Mouse (Mus musculus): ENCODE measurements around the gene Psmb7. TPM values are rescaled to one million over a fixed set of nuclear protein-coding genes. Genes with fewer than 3 reads are reported as not detected.

Gene Psmb7
- 93.6 TPM for polyA plus RNA-seq (2014; fragmentation: Illumina TruSeq; extraction: RNeasy Lipid Tissue Mini Kit (QIAGEN cat#74804); ENCODE audit: low read depth, low replicate concordance)

DNA sequence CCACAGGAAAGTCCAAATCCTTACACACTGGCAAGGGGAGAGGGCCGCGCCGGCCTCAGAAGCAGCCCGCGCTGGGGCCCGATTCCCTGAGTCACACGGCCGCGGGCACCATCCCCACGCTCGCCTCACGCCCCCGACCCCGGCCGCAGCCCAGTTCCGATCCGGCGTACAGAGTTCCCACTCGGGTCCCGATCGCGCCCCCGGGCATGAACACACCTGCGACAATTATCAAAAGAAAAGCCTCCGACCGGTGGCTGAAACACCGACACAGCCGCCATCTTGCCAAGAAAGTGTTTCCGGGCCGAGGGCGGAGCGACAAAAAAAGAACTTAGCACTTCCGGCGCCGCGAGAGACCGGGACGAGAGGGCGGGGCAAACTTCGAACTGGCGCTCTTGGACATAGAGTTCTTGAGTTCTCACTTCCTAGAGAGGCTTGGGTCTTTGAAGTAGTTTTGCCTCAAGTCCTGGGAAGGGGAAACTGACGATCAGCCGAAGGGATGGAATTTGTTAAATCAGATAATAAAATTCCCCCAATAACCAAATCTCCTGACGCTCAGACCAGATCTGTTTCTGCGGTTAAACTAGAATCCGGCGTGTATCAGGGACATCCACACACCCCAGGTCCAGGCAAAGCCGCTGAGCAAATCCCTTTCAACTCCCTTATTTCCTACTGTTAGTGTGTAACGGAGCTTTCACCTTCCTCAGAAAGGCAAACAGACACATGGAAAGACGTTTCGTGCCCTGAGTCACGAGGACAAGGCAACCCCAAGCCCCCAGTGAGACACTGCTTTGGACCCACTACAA is at the start of gene Psmb7:
TSS of gene Psmb7 (minus strand) at position 463 of the 803 bp plus-strand sequence.

Other genes with a start within 250 kb of the Psmb7 start
- 23.7 TPM for gene Nek6, start 132.4 kb downstream of the Psmb7 start, polyA plus RNA-seq (2014; fragmentation: Illumina TruSeq; extraction: RNeasy Lipid Tissue Mini Kit (QIAGEN cat#74804); ENCODE audit: low read depth, low replicate concordance)
- not detected for gene Nr5a1, start 70.5 kb upstream of the Psmb7 start, polyA plus RNA-seq (2014; fragmentation: Illumina TruSeq; extraction: RNeasy Lipid Tissue Mini Kit (QIAGEN cat#74804); ENCODE audit: low read depth, low replicate concordance)